27 mouse cellular contexts compared by ENCODE assay signal in genomic region chr12:101994576-101995467, GRCm38 (mm10). TPM values are rescaled to one million over a fixed set of nuclear protein-coding genes. Genes with fewer than 3 reads are reported as not detected.
DNase-seq lines count a peak whose midpoint lies in the region; ATAC-seq and TF ChIP-seq lines count a peak whose summit lies in the region.
"Had no signal": no experiment of that assay in that cellular context is flagged by ENCODE, and none has a peak within 500 bp of the region (broad histone marks: within the 10 kb centered on the region; RNA-seq: fewer than 3 reads in every experiment).

No protein-coding gene starts in this region.

- 96% methylated on average over 8 of the region's 8 CpGs for WGBS in cerebellum, adult 2 months

- peak; percentile 98 for ATAC-seq in granulocyte monocyte progenitor cell, adult 5-6 weeks (replicated peaks; ENCODE audit: poor library complexity, severe bottlenecking)
- ATAC-seq in neutrophil, adult 5-6 weeks (ENCODE audit: extremely low read depth, insufficient number of reproducible peaks, low FRiP score, poor library complexity, severe bottlenecking) = peak; percentile 78; the same call in 1 of the 2 replicates
- no peak for ATAC-seq in CD4-positive, CD25-positive, alpha-beta regulatory T cell, adult 4 months
- ATAC-seq: forebrain, postnatal 0 days; hindbrain, embryonic 16.5 days; intestine, embryonic 16.5 days; midbrain, embryonic 13.5 days had no signal

- H3K4me1 ChIP-seq in cerebellum, adult 2 months (ENCODE audit: control insufficient read depth, insufficient read depth, low read length) = no peaks in the 10 kb centered on the region
- H3K4me1 ChIP-seq: forebrain, embryonic 10.5 days; heart, embryonic 10.5 days; hindbrain, embryonic 10.5 days; limb, embryonic 12.5 days; lung, embryonic 15.5 days; midbrain, embryonic 13.5 days; stomach, embryonic 15.5 days had no signal

- TF ChIP-seq CTCF in cerebellum, adult 2 months (IDR thresholded peaks at IDR 0.05; ENCODE audit: borderline replicate concordance, insufficient read depth, low read depth, low read length) = no peak

- H3K27me3 ChIP-seq in cerebellum, adult 2 months (ENCODE audit: control insufficient read depth, insufficient read depth, low read length) = no peaks in the 10 kb centered on the region
- H3K27me3 ChIP-seq: limb, embryonic 12.5 days; lung, embryonic 15.5 days; midbrain, embryonic 13.5 days; stomach, embryonic 15.5 days had no signal

- H3K27ac ChIP-seq in cerebellum, adult 2 months (ENCODE audit: insufficient read depth, low read length) = no peak overlapping the region
- H3K27ac ChIP-seq: forebrain, embryonic 10.5 days; heart, embryonic 10.5 days; hindbrain, embryonic 10.5 days; layer of hippocampus, adult 2 months; limb, embryonic 12.5 days; liver, embryonic 14.5 days; lung, embryonic 15.5 days; midbrain, embryonic 13.5 days; stomach, embryonic 15.5 days had no signal

- DNase-seq in 416B (ENCODE audit: low read depth) = peak; percentile 74
- peak; percentile 17 to 29 for DNase-seq in B cell, adult 2 months
- DNase-seq in cerebellum, adult 2 months = no peak
- no peak for DNase-seq in layer of hippocampus, postnatal 10 days (ENCODE audit: low spot score in 2 of 2)
- DNase-seq: adrenal gland, postnatal 10 days; cerebellum, adult 9-11 months; forebrain, postnatal 0 days; gastrocnemius, postnatal 25 days; kidney, postnatal 25 days; layer of hippocampus, postnatal 36 days; right cerebral cortex, postnatal 14 days; spleen, adult 18-20 months; thymus, postnatal 25 days had no signal

- no peak overlapping the region for H3K4me3 ChIP-seq in cerebellum, adult 2 months (replicated peaks; ENCODE audit: insufficient read depth, low read depth, low read length)
- H3K4me3 ChIP-seq: forebrain, embryonic 10.5 days; heart, embryonic 10.5 days; hindbrain, embryonic 10.5 days; layer of hippocampus, adult 2 months; limb, embryonic 12.5 days; lung, embryonic 15.5 days; midbrain, embryonic 13.5 days; stomach, embryonic 15.5 days had no signal

- TF ChIP-seq POLR2A in cerebellum, adult 2 months (IDR thresholded peaks at IDR 0.05; ENCODE audit: borderline replicate concordance, insufficient read depth, low read length) = no peak

RNA-seq across cellular contexts. Expression of gene Cpsf2, which starts 19.0 kb away (rescaled TPM):
- 21.9 and 24.9 TPM in 2 replicates for total RNA-seq in granulocyte monocyte progenitor cell, adult 5-6 weeks (2014; fragmentation: Nextera tagmentation)
- total RNA-seq in granulocyte monocyte progenitor cell, adult 5-6 weeks (2017) = 55.8 and 57.1 TPM in 2 replicates
- total RNA-seq in neutrophil, adult 5-6 weeks (2017) = 63.7 and 64.7 TPM in 2 replicates
- 15.1 and 16.0 TPM in 2 replicates for polyA plus RNA-seq in cerebellum, adult 2 months (2012; rRNA removed)
- polyA plus RNA-seq in CD4-positive, CD25-positive, alpha-beta regulatory T cell, adult 4 months (2017; shearing (Covaris generic)) = 10 to 100 TPM; 16.2 to 19.4 TPM
- total RNA-seq in layer of hippocampus, postnatal 10 days (2021) = 10 to 100 TPM; 35.9 to 36.7 TPM

RNA-seq across cellular contexts. Expression of gene Atxn3, which starts 36.8 kb away (rescaled TPM):
- total RNA-seq in granulocyte monocyte progenitor cell, adult 5-6 weeks (2014; fragmentation: Nextera tagmentation) = 28.8 and 31.3 TPM in 2 replicates
- 56.4 and 74.5 TPM in 2 replicates for total RNA-seq in granulocyte monocyte progenitor cell, adult 5-6 weeks (2017)
- 59.1 and 60.3 TPM in 2 replicates for total RNA-seq in neutrophil, adult 5-6 weeks (2017)
- polyA plus RNA-seq in cerebellum, adult 2 months (2012; rRNA removed) = 13.3 TPM in 2 replicates
- 10 to 100 TPM; 17.7 to 18.8 TPM for polyA plus RNA-seq in CD4-positive, CD25-positive, alpha-beta regulatory T cell, adult 4 months (2017; shearing (Covaris generic))
- total RNA-seq in layer of hippocampus, postnatal 10 days (2021) = 10 to 100 TPM; 20.4 to 21.9 TPM

Comparison
In these comparisons a context has a peak if more than half of its experiments do, and no peak if none do; other contexts are left out.
1. DNase-seq: peak in 416B (single experiment) and B cell, adult 2 months (2 of 2); none in cerebellum, adult 2 months (0 of 2) and layer of hippocampus, postnatal 10 days (0 of 2).